Mouse (Mus musculus) G1E (cell line): ENCODE results near the gene Rabif.

Source experiments
- CTCF ChIP-seq: IDR thresholded peaks from 2 replicates; pipeline ENCODE4 v1.5.1; 2012; ENCODE audit warnings: low read depth, low read length, inconsistent platforms, mixed read lengths
- GATA1 ChIP-seq: IDR thresholded peaks from 2 replicates; pipeline ENCODE4 v1.6.1; 2012; ENCODE audit warnings: borderline replicate concordance, low read length, inconsistent platforms, mixed read lengths
- TAL1 ChIP-seq: conservative IDR thresholded peaks from 2 replicates; pipeline ENCODE4 v1.6.1; 2012; ENCODE audit warnings: low read depth, low read length, inconsistent platforms, mixed read lengths

DNA sequence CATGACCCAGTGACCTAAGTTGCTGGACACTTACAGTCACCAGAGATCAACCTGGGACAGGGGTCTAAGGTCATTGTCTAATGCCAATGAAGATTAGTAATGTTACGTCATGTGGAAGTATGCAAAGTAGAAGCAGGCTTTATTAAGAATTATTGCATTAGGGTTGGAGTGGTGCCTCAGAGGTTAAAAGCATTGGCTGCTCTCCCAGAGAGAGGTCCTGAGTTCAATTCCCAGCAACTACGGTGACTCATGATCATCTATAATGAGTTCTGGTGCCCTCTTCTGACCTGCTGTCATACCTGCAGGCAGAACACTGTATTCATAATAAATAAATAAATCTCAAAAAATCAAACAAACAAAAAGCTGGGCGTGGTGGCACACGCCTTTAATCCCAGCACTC lies 44.2 kb upstream of the Rabif start:
- no peak for TF ChIP-seq CTCF
- no peak for TF ChIP-seq GATA1
- no peak for TF ChIP-seq TAL1
